Mouse (Mus musculus) liver, embryonic 13.5 days (tissue): ENCODE results near the gene Atrx. TPM values are rescaled to one million over a fixed set of nuclear protein-coding genes. Genes with fewer than 3 reads are reported as not detected.
"Not testable (repeated sequence)": the region's sequence is repeated elsewhere in the genome, so short reads cannot be mapped to it uniquely, and the experiment has no call there.

Experiments
- ATAC-seq: fragments of 200-750 bp; cut with Nextera tagmentation; 2 replicates; pipeline ENCODE4 v1.8.0; 2017; ENCODE audit warnings: low read depth, mild to moderate bottlenecking, moderate number of reproducible peaks, moderate library complexity
- DNase-seq: peaks from one replicate; pipeline ENCODE4 v3.0.0; 2022
- H3K27ac ChIP-seq: fragments of 300-500 bp; sonication (generic); 2 replicates; pipeline ENCODE4 v1.5.1; 2015; ENCODE audit warnings: moderate library complexity, mild to moderate bottlenecking, inconsistent platforms
- H3K27me3 ChIP-seq: fragments of 300-500 bp; sonication (generic); 2 replicates; pipeline ENCODE4 v1.6.1; 2015; ENCODE audit warnings: mild to moderate bottlenecking, inconsistent platforms
- H3K36me3 ChIP-seq: fragments of 300-500 bp; sonication (generic); 2 replicates; pipeline ENCODE4 v1.6.1; 2015; ENCODE audit warnings: mild to moderate bottlenecking, inconsistent platforms
- H3K4me1 ChIP-seq: fragments of 300-500 bp; sonication (generic); replicated peaks from 2 replicates; pipeline ENCODE4 v1.6.1; 2015; ENCODE audit warnings: inconsistent platforms
- H3K4me2 ChIP-seq: fragments of 300-500 bp; sonication (generic); 2 replicates; pipeline ENCODE4 v1.6.1; 2015; ENCODE audit warnings: inconsistent platforms, mild to moderate bottlenecking, moderate library complexity
- H3K4me3 ChIP-seq: fragments of 300-500 bp; sonication (generic); replicated peaks from 2 replicates; pipeline ENCODE4 v1.5.1; 2015; ENCODE audit warnings: mild to moderate bottlenecking, inconsistent platforms
- H3K9ac ChIP-seq: fragments of 300-500 bp; sonication (generic); 2 replicates; pipeline ENCODE4 v1.6.1; 2015; ENCODE audit warnings: mild to moderate bottlenecking, inconsistent platforms
- H3K9me3 ChIP-seq: fragments of 300-500 bp; sonication (generic); replicated peaks from 2 replicates; pipeline ENCODE4 v1.6.1; 2016; ENCODE audit warnings: inconsistent platforms
- WGBS: fragments of 180-500 bp; shearing (Covaris S2); methylation state at CpG from one replicate; pipeline ENCODE4 v1.1.7; 2015; ENCODE audit not compliant: insufficient replicate concordance; 5-methylcytosine and 5-hydroxymethylcytosine counted together
- polyA plus RNA-seq: library from polyadenylated mRNA; unstranded; fragments of >200 nt; fragmentation: Nextera tagmentation; extraction: Ambion mirVana; gene quantifications from 2 replicates; pipeline ENCODE4 v1.2.1, GENCODE M21; 2015

Gene Atrx
- 51.5 and 62.0 TPM in 2 replicates for polyA plus RNA-seq

DNA sequence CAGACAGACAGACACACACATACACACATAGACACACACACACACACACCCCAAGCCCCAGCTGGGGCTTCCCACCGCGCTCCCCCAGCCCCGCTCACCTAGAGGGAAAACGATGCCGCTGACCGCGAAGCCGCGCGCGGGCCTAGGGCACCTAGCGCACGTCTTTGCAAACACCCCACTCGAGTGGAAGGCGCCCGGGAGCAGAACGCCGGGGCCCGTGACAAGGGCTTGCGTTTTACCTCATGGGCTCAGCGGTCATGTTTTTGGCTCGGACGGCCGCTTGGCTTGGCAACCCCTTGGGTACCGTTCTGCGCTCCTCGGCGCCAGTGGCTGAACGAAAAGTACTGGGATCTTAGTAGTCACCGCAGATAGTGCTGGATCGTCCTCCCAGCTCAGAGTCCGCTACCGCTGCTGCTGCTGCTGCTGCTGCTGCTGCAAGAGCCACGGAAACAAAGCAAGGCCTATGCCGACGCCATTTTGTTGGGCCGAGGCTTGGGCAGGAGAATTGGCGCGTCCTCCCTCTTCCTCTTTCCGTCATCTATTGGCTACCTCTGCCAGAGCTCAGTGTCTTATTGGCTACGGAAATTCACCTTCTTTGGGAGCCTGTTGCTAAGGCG is at the start of gene Atrx:
TSS of gene Atrx (minus strand) at position 543 of the 617 bp plus-strand sequence.
- H3K4me3 ChIP-seq = peak within 1 kb of the TSS; percentile 77
- H3K36me3 ChIP-seq = 0 out of 2 replicates have a peak, but pooled peaks cover 3% of the 10 kb centered on the region
- no peaks in the 10 kb centered on the region for H3K27me3 ChIP-seq
- no peaks in the 10 kb centered on the region for H3K9me3 ChIP-seq
- H3K9ac ChIP-seq = peak within 1 kb of the TSS; percentile 88
- H3K4me1 ChIP-seq = peaks cover 18% of the 10 kb centered on the region
- ATAC-seq = peak; percentile 92
- WGBS = 22% methylated on average over 42 of the region's 42 CpGs
- H3K27ac ChIP-seq = peak within 1 kb of the TSS; percentile 81
- peak within 1 kb of the TSS; percentile 75 for H3K4me2 ChIP-seq
- peak; percentile 68 for DNase-seq

DNA sequence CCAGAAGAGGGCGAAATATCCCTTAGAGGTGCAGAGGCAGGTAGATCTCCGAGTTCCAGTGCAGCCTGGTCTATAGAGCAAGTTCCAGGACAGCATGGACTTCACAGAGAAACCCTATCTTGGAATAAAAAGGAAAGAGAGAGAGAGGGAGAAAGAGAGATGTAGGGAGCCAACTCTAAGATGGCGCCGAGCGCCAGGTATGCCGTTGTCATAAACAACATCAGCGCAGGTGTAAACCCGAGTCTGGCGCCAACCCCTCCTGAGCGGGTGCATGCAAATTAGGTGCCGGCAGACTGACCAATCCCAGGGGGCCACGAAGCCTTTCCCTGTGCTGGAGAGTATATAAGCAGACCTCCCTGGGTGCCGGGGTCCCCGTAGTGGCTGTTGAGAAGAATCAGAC is 27.9 kb upstream of the Atrx start:
- not testable (repeated sequence) for H3K9me3 ChIP-seq, H3K4me1 ChIP-seq, H3K4me3 ChIP-seq, H3K27me3 ChIP-seq, DNase-seq, ATAC-seq, H3K27ac ChIP-seq, H3K36me3 ChIP-seq, H3K4me2 ChIP-seq, H3K9ac ChIP-seq
- WGBS = 59% methylated on average over 14 of the region's 14 CpGs

DNA sequence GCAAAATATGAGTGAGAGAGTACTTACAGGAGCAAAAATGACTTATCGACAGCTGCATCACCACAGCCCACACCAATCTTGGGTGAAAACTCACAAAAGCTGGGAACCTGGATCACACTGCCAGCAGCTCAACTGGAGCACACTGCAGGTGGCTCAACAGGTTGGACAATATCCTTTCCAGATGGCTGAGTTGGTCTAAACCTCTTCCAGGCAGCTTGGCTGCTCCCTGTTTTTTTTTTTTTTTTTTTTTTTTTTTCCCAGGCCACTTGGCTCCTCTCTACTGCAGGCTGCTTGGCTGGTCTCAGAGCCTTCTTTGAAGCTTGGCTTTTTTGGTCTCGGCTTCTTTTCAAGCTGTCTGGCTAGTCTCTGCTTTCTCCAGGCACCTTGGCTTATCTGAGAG is 24.8 kb upstream of the Atrx start:
- 70% methylated on average over 2 of the region's 2 CpGs for WGBS
- no peaks in the 10 kb centered on the region for H3K27me3 ChIP-seq
- no peaks in the 10 kb centered on the region for H3K36me3 ChIP-seq
- no peaks in the 10 kb centered on the region for H3K4me1 ChIP-seq
- H3K9ac ChIP-seq = no peak overlapping the region
- ATAC-seq = no peak
- H3K9me3 ChIP-seq = no peaks in the 10 kb centered on the region
- no peak overlapping the region for H3K4me2 ChIP-seq
- DNase-seq = no peak
- H3K27ac ChIP-seq = no peak overlapping the region
- no peak overlapping the region for H3K4me3 ChIP-seq

DNA sequence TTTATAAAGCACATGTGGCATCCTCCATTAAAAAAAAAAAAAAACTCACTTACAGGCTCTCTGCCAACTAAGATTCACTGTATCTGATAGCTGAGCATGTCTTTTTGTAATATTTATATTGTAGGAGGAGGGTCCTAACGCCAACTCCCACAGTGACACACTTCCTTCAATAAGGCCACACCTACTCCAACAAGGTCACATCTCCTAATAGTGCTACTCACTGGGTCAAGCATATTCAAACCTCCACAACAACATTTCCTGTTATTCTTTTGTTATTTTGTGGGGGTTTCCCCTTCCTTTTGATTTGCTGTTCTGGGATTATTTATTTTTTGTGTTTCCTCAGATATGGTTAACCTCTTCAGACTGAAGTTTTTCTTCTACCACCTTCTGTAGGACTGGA is 17.2 kb upstream of the Atrx start:
- Histone ChIP-seq H3K9ac (no peak overlapping the region), H3K27ac (no peak overlapping the region), H3K4me3 (no peak overlapping the region), H3K4me1 (no peaks in the 10 kb centered on the region), H3K36me3 (no peaks in the 10 kb centered on the region), H3K27me3 (no peaks in the 10 kb centered on the region), H3K9me3 (no peaks in the 10 kb centered on the region), H3K4me2 (no peak overlapping the region)
- WGBS = 33% methylated on average over 1 of the region's 1 CpGs
- no peak for DNase-seq
- no peak for ATAC-seq

DNA sequence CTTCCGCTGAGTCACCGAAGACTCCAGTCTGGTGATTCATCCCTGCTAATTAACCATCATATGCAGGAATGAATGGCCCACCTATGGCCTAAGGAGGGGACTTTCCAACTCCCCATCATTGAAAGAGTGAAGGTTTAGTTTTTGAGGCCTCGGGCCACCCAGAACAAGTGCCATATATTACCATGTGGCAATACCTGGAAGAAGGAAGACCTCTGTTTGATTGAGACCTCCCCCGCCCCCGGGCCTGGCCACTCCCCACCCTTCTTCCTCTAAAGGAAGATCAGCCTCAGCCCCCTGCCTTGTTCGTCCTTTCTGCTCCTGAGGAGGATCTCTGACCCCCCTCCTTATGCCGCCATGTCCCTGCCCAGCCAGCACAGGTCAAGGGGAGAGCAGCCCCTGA is 10.0 kb upstream of the Atrx start:
- H3K4me1 ChIP-seq = no peaks in the 10 kb centered on the region
- no peaks in the 10 kb centered on the region for H3K36me3 ChIP-seq
- H3K27ac ChIP-seq = no peak overlapping the region
- H3K9me3 ChIP-seq = no peaks in the 10 kb centered on the region
- 70% methylated on average over 7 of the region's 7 CpGs for WGBS
- no peak overlapping the region for H3K4me2 ChIP-seq
- DNase-seq (no peak), ATAC-seq (no peak)
- no peaks in the 10 kb centered on the region for H3K27me3 ChIP-seq
- H3K9ac ChIP-seq = no peak overlapping the region
- no peak overlapping the region for H3K4me3 ChIP-seq

DNA sequence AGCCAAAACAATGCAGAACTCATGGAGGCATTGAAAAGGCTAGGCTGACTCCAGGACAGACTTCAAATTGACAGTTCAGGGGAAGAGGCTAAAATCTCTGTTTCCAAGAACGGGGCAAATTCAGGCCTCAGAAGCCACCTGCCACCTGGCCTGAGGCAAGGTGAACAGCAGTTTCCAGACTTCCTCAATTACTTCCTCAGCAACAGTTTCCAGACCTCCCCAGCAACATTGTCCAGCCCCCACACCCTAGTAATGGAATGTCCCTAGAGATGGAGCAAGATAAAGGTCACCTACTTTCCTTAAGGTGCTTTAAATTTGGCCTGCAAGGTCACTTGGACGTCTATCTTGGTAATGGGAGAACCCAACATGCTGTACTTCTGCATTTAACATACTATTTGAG is 8.5 kb upstream of the Atrx start:
- H3K4me3 ChIP-seq = no peak overlapping the region
- ATAC-seq = no peak
- H3K4me2 ChIP-seq = no peak overlapping the region
- H3K36me3 ChIP-seq = no peaks in the 10 kb centered on the region
- H3K9ac ChIP-seq = no peak overlapping the region
- no peak for DNase-seq
- H3K27me3 ChIP-seq = no peaks in the 10 kb centered on the region
- H3K4me1 ChIP-seq = no peaks in the 10 kb centered on the region
- no peaks in the 10 kb centered on the region for H3K9me3 ChIP-seq
- no peak overlapping the region for H3K27ac ChIP-seq
- WGBS = 50% methylated on average over 2 of the region's 2 CpGs

DNA sequence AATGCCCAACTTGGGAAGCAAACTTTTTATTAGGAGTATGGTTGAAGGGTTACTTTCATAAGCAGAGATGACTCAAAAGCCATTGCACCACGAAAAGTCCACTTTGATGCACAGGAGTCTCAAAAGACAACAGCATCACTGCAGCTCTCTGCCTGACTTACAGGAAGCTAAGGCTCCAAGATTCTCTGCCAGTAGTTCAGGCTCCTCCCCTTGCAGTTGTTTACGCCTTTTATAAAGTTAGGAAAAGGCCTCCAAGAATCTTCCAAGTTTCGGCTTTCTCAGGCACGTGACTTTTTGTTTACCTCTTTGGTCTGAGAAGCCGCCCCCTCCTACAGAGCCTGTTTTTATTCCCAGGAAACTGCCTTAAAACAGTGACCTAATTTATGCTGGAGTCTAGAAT is 5.1 kb upstream of the Atrx start:
- no peak overlapping the region for H3K9ac ChIP-seq
- no peaks in the 10 kb centered on the region for H3K9me3 ChIP-seq
- ATAC-seq = no peak
- H3K27me3 ChIP-seq = no peaks in the 10 kb centered on the region
- no peaks in the 10 kb centered on the region for H3K36me3 ChIP-seq
- no peak overlapping the region for H3K4me2 ChIP-seq
- H3K4me1 ChIP-seq = no peaks in the 10 kb centered on the region
- WGBS = 49% methylated on average over 5 of the region's 5 CpGs
- H3K4me3 ChIP-seq = no peak overlapping the region
- DNase-seq = no peak
- H3K27ac ChIP-seq = no peak overlapping the region

DNA sequence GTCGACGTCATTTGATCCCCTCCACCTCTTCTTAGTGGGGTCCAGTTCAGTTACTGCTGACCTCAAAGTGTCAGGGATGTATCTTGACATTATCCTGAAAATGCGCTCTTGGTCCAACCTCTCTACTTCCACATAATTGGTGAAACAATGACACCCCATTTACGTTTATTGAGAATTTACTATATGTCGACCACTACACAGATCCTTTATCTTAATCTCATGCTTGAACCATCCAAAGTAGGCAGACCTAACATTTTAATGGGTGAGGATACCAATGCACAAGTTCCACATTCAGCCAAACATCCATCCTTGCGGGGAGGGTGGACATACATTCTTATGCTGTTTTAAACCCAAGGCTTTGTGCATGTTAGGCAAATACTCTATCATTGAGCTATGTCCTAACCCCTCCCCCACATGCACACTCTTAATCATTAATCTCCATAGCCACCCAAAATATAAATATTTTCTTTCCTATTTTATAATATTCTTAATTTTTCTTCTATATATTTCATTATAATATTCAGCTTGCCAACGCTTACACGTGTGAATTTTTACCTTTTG is 355 bp upstream of the Atrx start:
- H3K4me1 ChIP-seq = peaks cover 18% of the 10 kb centered on the region
- H3K4me2 ChIP-seq = peak overlapping the region; percentile 75
- ATAC-seq = peak; percentile 30
- no peaks in the 10 kb centered on the region for H3K9me3 ChIP-seq
- DNase-seq = no peak
- no peaks in the 10 kb centered on the region for H3K27me3 ChIP-seq
- H3K27ac ChIP-seq = no peak overlapping the region
- 29% methylated on average over 8 of the region's 8 CpGs for WGBS
- H3K36me3 ChIP-seq = 0 out of 2 replicates have a peak, but pooled peaks cover 3% of the 10 kb centered on the region
- peak overlapping the region; percentile 77 for H3K4me3 ChIP-seq
- H3K9ac ChIP-seq = no peak overlapping the region

DNA sequence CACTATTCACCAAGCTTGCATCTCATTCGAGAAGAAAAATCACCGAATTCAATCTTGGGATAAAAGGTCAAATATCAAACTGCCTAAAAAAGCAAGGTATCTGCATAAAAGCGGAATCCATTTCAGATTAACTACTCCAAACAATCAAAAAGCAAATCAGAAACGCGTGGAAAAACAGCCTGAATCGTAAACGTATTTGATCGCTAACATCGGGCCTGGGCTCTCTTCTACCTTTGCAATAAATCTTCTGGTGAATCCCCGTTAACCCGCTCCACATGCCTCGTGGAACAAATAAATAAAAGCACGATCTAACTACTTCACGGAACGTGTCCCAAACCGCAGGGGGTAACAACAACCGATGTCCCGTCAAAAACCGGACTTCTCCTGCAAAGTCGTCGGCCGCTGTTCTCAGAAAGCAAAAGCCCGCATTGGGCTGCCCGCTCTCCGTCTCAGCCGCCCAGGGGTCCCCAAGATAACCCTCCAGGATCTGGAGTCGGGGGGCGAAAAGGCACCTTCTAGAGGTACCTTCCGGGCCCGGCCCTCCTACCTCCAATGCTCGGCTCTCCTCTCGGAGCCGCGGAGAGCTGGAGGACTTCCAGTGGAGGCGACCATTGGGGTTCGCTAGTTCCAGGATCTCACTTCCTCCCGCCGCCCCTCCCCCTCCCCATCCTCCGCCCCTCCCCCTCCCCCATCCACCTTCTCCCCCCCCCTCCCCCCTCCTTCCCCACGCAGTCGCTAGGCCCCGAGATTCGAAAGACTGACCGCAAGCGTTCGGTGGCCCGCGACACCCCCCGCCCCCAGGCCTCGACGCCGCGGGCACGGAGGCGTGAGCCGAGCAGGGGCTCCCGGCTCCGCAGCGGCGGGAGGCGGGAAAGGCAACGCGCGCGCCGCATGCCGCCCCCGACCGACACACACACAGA is 1.0 kb downstream of the Atrx start:
- Histone ChIP-seq H3K9me3 (no peaks in the 10 kb centered on the region), H3K4me3 (peak overlapping the region; percentile 77), H3K36me3 (0 out of 2 replicates have a peak, but pooled peaks cover 4% of the 10 kb centered on the region), H3K4me1 (peaks cover 18% of the 10 kb centered on the region), H3K27me3 (no peaks in the 10 kb centered on the region), H3K27ac (peak overlapping the region; percentile 81), H3K9ac (peak overlapping the region; percentile 88), H3K4me2 (peak overlapping the region; percentile 75)
- WGBS = 16% methylated on average over 47 of the region's 69 CpGs
- peak; percentile 43 for ATAC-seq
- peak; percentile 5 for DNase-seq

DNA sequence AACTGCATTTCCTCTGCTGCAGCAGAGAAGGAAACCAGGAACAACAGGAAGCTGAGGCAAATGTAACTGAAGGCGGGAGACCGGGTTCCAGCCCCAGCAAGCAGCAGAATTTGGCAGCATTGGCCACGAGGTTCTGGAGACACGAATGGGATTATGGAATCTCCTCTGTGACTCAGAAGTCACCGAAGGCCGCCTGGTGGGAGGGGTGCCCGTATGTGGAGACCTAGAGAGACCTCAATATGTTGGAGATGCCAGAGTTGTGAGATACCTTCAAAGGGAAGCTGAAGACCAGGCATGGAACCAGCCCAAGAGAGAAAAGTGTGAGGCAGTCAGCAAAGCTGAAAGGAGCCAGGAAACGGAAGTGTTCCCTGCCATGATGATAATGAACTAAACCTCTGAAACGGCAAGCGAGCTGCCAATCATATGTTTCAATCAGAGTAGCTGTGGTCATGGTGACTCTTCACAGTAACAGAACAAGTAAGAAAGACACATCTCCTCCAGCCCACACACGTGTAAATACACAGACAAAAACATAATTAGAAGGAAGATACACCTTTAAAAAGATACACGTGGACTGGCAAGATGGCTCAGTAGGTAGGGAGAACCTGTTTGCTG is 3.0 kb downstream of the Atrx start:
- Histone ChIP-seq H3K4me1 (peaks cover 18% of the 10 kb centered on the region), H3K9me3 (no peaks in the 10 kb centered on the region), H3K36me3 (0 out of 2 replicates have a peak, but pooled peaks cover 6% of the 10 kb centered on the region), H3K27ac (no peak overlapping the region), H3K9ac (no peak overlapping the region), H3K4me3 (0 out of 2 replicates have a peak overlapping the region, but pooled peaks have one; percentile 77), H3K4me2 (peak overlapping the region; percentile 75), H3K27me3 (no peaks in the 10 kb centered on the region)
- ATAC-seq (no peak), DNase-seq (no peak)
- 26% methylated on average over 12 of the region's 12 CpGs for WGBS
